Mouse (Mus musculus) G1E (cell line): ENCODE measurements at regions not wholly inside any gene's neighbourhood (a gene's known extent, or its start where the extent isn't known, plus 50 kb on each side); places are given as distances from the start of the nearest gene placed in this dataset.
"Not testable (repeated sequence)": the region's sequence is repeated elsewhere in the genome, so short reads cannot be mapped to it uniquely, and the experiment has no call there.

Source experiments
- CTCF ChIP-seq: IDR thresholded peaks from 2 replicates; pipeline ENCODE4 v1.5.1; 2012; ENCODE audit warnings: low read depth, low read length, inconsistent platforms, mixed read lengths
- GATA1 ChIP-seq: IDR thresholded peaks from 2 replicates; pipeline ENCODE4 v1.6.1; 2012; ENCODE audit warnings: borderline replicate concordance, low read length, inconsistent platforms, mixed read lengths
- POLR2AphosphoS5 ChIP-seq: IDR thresholded peaks from 2 replicates; pipeline ENCODE4 v1.6.1; 2012; ENCODE audit warnings: low read depth, low read length, inconsistent platforms; ENCODE audit not compliant: insufficient replicate concordance

GRCm38 (mm10) chr13:50314001-50314400, 63.9 kb upstream of the Gm906 start:
- not testable (repeated sequence) for TF ChIP-seq CTCF, GATA1, POLR2AphosphoS5
